Mouse (Mus musculus) adrenal gland, postnatal 14 days (tissue): Measurements from ENCODE around the gene Tbc1d22a. TPM values are rescaled to one million over a fixed set of nuclear protein-coding genes. Genes with fewer than 3 reads are reported as not detected.

ENCODE experiments used
- DNase-seq: peaks from one replicate; pipeline ENCODE4 v3.0.0; 2021; ENCODE audit warnings: mixed read lengths
- total RNA-seq: library from RNA; stranded (reverse); gene quantifications from 2 replicates; pipeline ENCODE4 v1.2.3, GENCODE M21; 2021

Tbc1d22a gene
- total RNA-seq, 1 experiment from 2014 or later, result 26.8 TPM

GRCm38 (mm10) chr15:86404866-86405265, 190.6 kb downstream of the Tbc1d22a start:
- DNase-seq, result no peak

- peak; percentile 86 for DNase-seq
These were observed 191.3 kb downstream of the Tbc1d22a start for GRCm38 (mm10) chr15:86405527-86405926.

- DNase-seq, result peak; percentile 39
These were observed 195.1 kb downstream of the Tbc1d22a start for GRCm38 (mm10) chr15:86409352-86409751.

GRCm38 (mm10) chr15:86411532-86412080, 197.3 kb downstream of the Tbc1d22a start:
- DNase-seq, result no peak

GRCm38 (mm10) chr15:86415951-86416350, 201.7 kb downstream of the Tbc1d22a start:
- DNase-seq, result no peak

GRCm38 (mm10) chr15:86418436-86418835, 204.2 kb downstream of the Tbc1d22a start:
- peak; percentile 19 for DNase-seq

- DNase-seq, result peak; percentile 26
These were observed 205.4 kb downstream of the Tbc1d22a start for GRCm38 (mm10) chr15:86419620-86420019.

GRCm38 (mm10) chr15:86422858-86423257, 208.6 kb downstream of the Tbc1d22a start:
- DNase-seq, result no peak

GRCm38 (mm10) chr15:86423884-86424283, 209.6 kb downstream of the Tbc1d22a start:
- peak; percentile 43 for DNase-seq

GRCm38 (mm10) chr15:86424971-86425370, 210.7 kb downstream of the Tbc1d22a start:
- no peak for DNase-seq

GRCm38 (mm10) chr15:86426364-86427000, 212.2 kb downstream of the Tbc1d22a start:
- no peak for DNase-seq

GRCm38 (mm10) chr15:86427439-86427838, 213.2 kb downstream of the Tbc1d22a start:
- no peak for DNase-seq

GRCm38 (mm10) chr15:86428496-86428895, 214.2 kb downstream of the Tbc1d22a start:
- no peak for DNase-seq

- DNase-seq, result no peak
These were observed 215.6 kb downstream of the Tbc1d22a start for GRCm38 (mm10) chr15:86429766-86430335.

- peak; percentile 56 for DNase-seq
These were observed 217.4 kb downstream of the Tbc1d22a start for GRCm38 (mm10) chr15:86431539-86432080.

GRCm38 (mm10) chr15:86432791-86433190, 218.5 kb downstream of the Tbc1d22a start:
- DNase-seq, result no peak

GRCm38 (mm10) chr15:86433378-86433777, 219.1 kb downstream of the Tbc1d22a start:
- DNase-seq, result no peak

GRCm38 (mm10) chr15:86434241-86434640, 220.0 kb downstream of the Tbc1d22a start:
- peak; percentile 17 for DNase-seq

GRCm38 (mm10) chr15:86437346-86437745, 223.1 kb downstream of the Tbc1d22a start:
- DNase-seq, result no peak

GRCm38 (mm10) chr15:86439015-86439796, 224.9 kb downstream of the Tbc1d22a start:
- DNase-seq, result no peak

GRCm38 (mm10) chr15:86444271-86444670, 230.0 kb downstream of the Tbc1d22a start:
- no peak for DNase-seq

- no peak for DNase-seq
These were observed 231.8 kb downstream of the Tbc1d22a start for GRCm38 (mm10) chr15:86446064-86446463.

- DNase-seq, result no peak
These were observed 233.0 kb downstream of the Tbc1d22a start for GRCm38 (mm10) chr15:86447251-86447650.
